Mouse (Mus musculus): ENCODE results near the gene Aox4.

Gene Aox4

DNA sequence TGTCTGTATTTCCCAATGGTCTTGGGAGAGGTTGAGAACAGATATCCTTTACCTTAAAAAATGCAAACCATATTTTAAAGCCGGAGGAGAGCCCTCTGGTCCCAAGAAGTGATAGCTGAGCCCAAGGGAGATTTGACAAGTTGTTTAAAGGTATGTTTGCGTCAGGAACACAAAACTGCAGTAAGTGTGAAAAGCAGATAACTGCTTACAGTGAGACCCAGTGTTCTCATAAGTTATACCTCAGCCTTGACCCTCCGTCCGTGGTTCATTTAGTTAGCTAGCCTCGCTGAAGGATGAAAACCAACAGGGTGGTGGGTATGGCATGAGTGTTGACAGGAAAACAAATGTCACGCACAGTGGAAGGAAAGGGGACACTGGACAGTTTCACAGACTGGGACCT lies 92.8 kb downstream of the Aox4 start:
- no peak for DNase-seq (ENCODE audit: low read depth, low spot score)
- no peaks in the 10 kb centered on the region for H3K36me3 ChIP-seq (ENCODE audit: control insufficient read depth, insufficient read depth, low read length, poor library complexity, severe bottlenecking)
- H3K27me3 ChIP-seq (ENCODE audit: control insufficient read depth, insufficient read depth, low read length, poor library complexity, severe bottlenecking) = no peaks in the 10 kb centered on the region

DNA sequence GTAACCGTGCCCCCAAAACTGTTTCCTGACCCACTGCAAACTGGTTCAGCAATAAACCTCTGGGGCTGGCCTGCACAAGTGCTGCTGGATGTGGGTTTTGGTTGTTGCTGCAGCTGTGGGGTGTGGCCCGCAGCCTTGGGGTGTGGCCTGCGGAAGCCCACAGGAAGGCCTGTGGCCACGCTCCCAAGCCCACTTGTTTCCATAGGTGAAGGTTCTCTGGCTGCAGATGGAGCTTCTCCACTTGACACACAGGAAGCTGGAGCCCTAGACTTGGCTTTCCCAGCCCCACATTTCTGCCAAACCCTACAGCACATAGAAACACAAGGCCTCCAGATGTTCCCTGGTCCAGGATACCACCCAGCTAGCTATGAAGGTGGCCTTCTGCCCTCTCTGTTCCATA lies 93.5 kb downstream of the Aox4 start:
- Histone ChIP-seq H3K36me3 (ENCODE audit: control insufficient read depth, insufficient read depth, low read length, poor library complexity, severe bottlenecking) (no peaks in the 10 kb centered on the region), H3K27me3 (ENCODE audit: control insufficient read depth, insufficient read depth, low read length, poor library complexity, severe bottlenecking) (no peaks in the 10 kb centered on the region)
- peak; percentile 32 for DNase-seq (ENCODE audit: low read depth, low spot score)

GRCm38 (mm10) chr1:58304296-58304695 lies 94.1 kb downstream of the Aox4 start:
- Histone ChIP-seq H3K36me3 (ENCODE audit: control insufficient read depth, insufficient read depth, low read length, poor library complexity, severe bottlenecking) (no peaks in the 10 kb centered on the region), H3K27me3 (ENCODE audit: control insufficient read depth, insufficient read depth, low read length, poor library complexity, severe bottlenecking) (no peaks in the 10 kb centered on the region)
- DNase-seq (ENCODE audit: low read depth, low spot score) = peak; percentile 15

DNA sequence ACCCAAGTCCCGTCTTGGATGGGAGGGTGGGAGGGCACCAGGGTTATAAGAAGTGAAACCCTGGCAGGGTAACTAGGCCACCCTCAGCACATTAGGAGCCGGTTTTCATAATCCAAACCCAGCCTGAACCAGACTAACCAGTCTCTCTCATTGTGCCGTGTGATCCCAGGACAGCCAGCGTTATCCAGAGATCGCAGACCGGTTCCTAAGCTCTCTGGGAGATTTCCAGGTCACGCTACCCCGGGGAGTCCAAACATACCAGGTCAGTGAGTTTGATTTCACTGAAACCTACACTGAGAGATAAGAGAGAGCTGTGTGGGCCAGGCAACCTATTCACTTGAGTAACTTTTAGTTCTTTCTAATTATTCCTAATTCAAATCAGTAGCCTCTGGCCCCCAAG lies 97.0 kb downstream of the Aox4 start:
- H3K36me3 ChIP-seq (ENCODE audit: control insufficient read depth, insufficient read depth, low read length, poor library complexity, severe bottlenecking) = no peaks in the 10 kb centered on the region

DNA sequence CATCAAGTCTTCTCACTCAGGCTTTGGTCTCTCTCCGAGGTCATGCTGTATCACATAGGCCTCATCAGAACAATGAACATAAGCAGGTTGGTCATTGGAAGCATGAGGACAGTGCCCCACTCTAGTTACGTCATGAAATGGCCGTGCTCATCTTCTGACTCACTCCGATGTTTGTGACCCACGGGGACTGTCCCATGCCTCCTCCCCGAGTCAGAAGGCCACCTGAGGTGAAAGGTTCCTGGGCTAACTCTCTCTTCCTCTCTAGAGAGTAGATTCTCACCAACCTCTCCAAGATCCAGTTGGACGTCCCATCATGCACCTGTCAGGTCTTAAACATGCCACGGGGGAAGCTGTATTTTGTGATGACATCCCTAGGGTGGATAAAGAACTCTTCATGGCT lies 98.4 kb downstream of the Aox4 start:
- DNase-seq (ENCODE audit: low read depth, low spot score) = no peak
- no peaks in the 10 kb centered on the region for H3K27me3 ChIP-seq (ENCODE audit: control insufficient read depth, insufficient read depth, low read length, poor library complexity, severe bottlenecking)

More for the DNA sequence above, 97.0 kb downstream of the Aox4 start:
- no peak for DNase-seq (ENCODE audit: low read depth, low spot score)
- no peaks in the 10 kb centered on the region for H3K27me3 ChIP-seq (ENCODE audit: control insufficient read depth, insufficient read depth, low read length, poor library complexity, severe bottlenecking)

GRCm38 (mm10) chr1:58309853-58310252 lies 99.7 kb downstream of the Aox4 start:
- no peaks in the 10 kb centered on the region for H3K27me3 ChIP-seq (ENCODE audit: control insufficient read depth, insufficient read depth, low read length, poor library complexity, severe bottlenecking)
- no peaks in the 10 kb centered on the region for H3K36me3 ChIP-seq (ENCODE audit: control insufficient read depth, insufficient read depth, low read length, poor library complexity, severe bottlenecking)
- DNase-seq (ENCODE audit: low read depth, low spot score) = no peak

More for the DNA sequence above, 98.4 kb downstream of the Aox4 start:
- H3K36me3 ChIP-seq (ENCODE audit: control insufficient read depth, insufficient read depth, low read length, poor library complexity, severe bottlenecking) = no peaks in the 10 kb centered on the region

- DNase-seq (ENCODE audit: low read depth, low spot score) = peak; percentile 43
- Histone ChIP-seq H3K27me3 (ENCODE audit: control insufficient read depth, insufficient read depth, low read length, poor library complexity, severe bottlenecking) (no peaks in the 10 kb centered on the region), H3K36me3 (ENCODE audit: control insufficient read depth, insufficient read depth, low read length, poor library complexity, severe bottlenecking) (no peaks in the 10 kb centered on the region)
Measured at GRCm38 (mm10) chr1:58311221-58311864, 101.1 kb downstream of the Aox4 start.

DNA sequence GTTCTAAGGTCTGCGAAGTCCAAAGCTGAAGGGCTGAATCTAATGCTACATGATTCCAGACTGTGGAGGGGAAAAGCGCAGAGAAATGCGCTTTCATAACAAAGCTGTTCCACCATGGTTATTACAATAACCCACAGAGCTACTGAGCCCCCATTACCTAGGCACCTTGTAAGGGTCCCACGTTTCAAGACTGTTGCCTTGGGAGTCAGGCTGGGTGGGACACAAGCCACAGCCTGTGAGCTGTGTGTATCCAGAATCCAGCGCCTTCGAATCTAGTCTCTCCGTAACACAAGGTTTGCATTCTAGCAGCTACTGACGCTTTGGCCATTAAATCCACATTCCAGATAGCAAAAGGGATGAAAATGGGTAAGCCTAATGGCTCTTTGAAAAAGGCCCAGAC lies 103.0 kb downstream of the Aox4 start:
- H3K36me3 ChIP-seq (ENCODE audit: control insufficient read depth, insufficient read depth, low read length, poor library complexity, severe bottlenecking) = no peaks in the 10 kb centered on the region
- DNase-seq (ENCODE audit: low read depth, low spot score) = no peak
- H3K27me3 ChIP-seq (ENCODE audit: control insufficient read depth, insufficient read depth, low read length, poor library complexity, severe bottlenecking) = no peaks in the 10 kb centered on the region

DNA sequence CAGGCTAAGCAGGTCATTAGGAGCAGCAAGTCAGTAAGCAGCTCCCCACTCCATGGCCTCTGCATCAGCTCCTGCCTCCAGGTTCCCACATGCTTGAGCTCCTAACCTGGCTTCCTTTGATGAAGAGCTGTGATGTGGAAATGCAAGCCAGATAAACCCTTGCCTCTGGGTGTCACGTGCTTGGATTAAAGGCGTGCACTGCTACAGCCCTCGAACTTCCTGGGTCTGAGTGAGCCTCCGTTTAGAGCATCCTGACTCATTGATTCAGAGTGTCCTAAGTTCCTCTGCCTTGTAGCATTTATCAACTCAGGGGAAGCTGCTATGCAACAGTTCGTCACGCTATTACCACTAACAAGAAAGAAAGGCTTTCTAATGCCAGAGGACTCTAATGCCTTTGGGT lies 105.3 kb downstream of the Aox4 start:
- no peaks in the 10 kb centered on the region for H3K27me3 ChIP-seq (ENCODE audit: control insufficient read depth, insufficient read depth, low read length, poor library complexity, severe bottlenecking)
- H3K36me3 ChIP-seq (ENCODE audit: control insufficient read depth, insufficient read depth, low read length, poor library complexity, severe bottlenecking) = no peaks in the 10 kb centered on the region
- no peak for DNase-seq (ENCODE audit: low read depth, low spot score)
